In the genomic region with DNA sequence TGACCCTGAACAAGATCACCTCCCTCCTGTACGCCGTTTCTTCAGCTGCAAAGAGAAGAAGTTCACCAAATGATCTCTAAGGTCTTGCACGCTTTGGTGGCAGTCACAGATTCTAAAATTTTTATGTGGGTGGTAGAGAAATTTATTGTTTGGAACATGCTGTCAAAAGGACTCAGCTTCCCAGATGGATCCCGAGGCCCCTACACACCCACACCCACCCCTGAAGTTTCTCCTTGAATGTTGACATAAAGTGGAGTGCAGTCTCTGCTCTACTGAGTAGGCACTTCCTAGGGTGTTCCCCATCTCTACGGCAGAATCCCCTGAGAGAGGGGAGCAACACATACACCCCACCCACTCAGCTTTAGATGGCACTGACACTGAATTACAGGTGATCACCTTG, we compare ENCODE assay signal across 18 mouse cellular contexts.
"Had no signal": no experiment of that assay in that cellular context is flagged by ENCODE, and none has a peak within 500 bp of the region (broad histone marks: within the 10 kb centered on the region; RNA-seq: fewer than 3 reads in every experiment).

No protein-coding gene starts in this region.

- H3K36me3 ChIP-seq: midbrain, embryonic 13.5 days; neural tube, embryonic 13.5 days; neural tube, embryonic 15.5 days had no signal

- H3K4me2 ChIP-seq: lung, embryonic 14.5 days; midbrain, embryonic 11.5 days; midbrain, embryonic 13.5 days; neural tube, embryonic 13.5 days; neural tube, embryonic 15.5 days had no signal

- DNase-seq: lung, adult 18-20 months; lung, embryonic 14.5 days; lung, postnatal 10 days; lung, postnatal 4 days; retina, postnatal 1 day; right cerebral cortex, adult 18-20 months; right cerebral cortex, postnatal 25 days; right cerebral cortex, postnatal 4 days; spleen, adult 18-20 months; thymus, adult 18-20 months; thymus, postnatal 14 days; thymus, postnatal 36 days had no signal

- H3K4me3 ChIP-seq: midbrain, embryonic 13.5 days; myocyte; neural tube, embryonic 13.5 days; neural tube, embryonic 15.5 days had no signal

- H3K9me3 ChIP-seq: midbrain, embryonic 13.5 days; neural tube, embryonic 13.5 days; neural tube, embryonic 15.5 days had no signal

- H3K27ac ChIP-seq: midbrain, embryonic 13.5 days; neural tube, embryonic 13.5 days; neural tube, embryonic 15.5 days had no signal

- ATAC-seq: midbrain, embryonic 13.5 days; midbrain, embryonic 16.5 days had no signal

- H3K9ac ChIP-seq: lung, embryonic 14.5 days; midbrain, embryonic 13.5 days; neural tube, embryonic 13.5 days; neural tube, embryonic 15.5 days had no signal

- H3K27me3 ChIP-seq: midbrain, embryonic 13.5 days; neural tube, embryonic 13.5 days; neural tube, embryonic 15.5 days had no signal
